Mouse (Mus musculus) MEL (cell line): ENCODE data around the gene Pi4k2b.

Source experiments
- CHD1 ChIP-seq: IDR thresholded peaks from 2 replicates; pipeline ENCODE4 v1.6.1; 2012; ENCODE audit warnings: low read depth, mild to moderate bottlenecking, inconsistent platforms, low read length, improper control_type of control experiment
- CTCF ChIP-seq, 3 experiments: IDR thresholded peaks in 2 of 3; conservative IDR thresholded peaks in 1 of 3; 2 replicates each; pipeline ENCODE4 v1.5.1; 2011 to 2012; ENCODE audit warnings: low read length in 3 of 3, low read depth in 2 of 3, mild to moderate bottlenecking in 2 of 3, improper control_type of control experiment in 1 of 3, inconsistent platforms in 1 of 3, mixed read lengths in 1 of 3, moderate library complexity in 1 of 3; ENCODE audit not compliant: control insufficient read depth in 1 of 3, insufficient read depth in 1 of 3, poor library complexity in 1 of 3, severe bottlenecking in 1 of 3
- POLR2A ChIP-seq, 2 experiments: IDR thresholded peaks; 2 replicates each; pipeline ENCODE4 v1.6.1; 2011 to 2012; ENCODE audit warnings: low read length in 2 of 2, mild to moderate bottlenecking in 2 of 2, control low read depth in 1 of 2, improper control_type of control experiment in 1 of 2, low read depth in 1 of 2, moderate library complexity in 1 of 2; ENCODE audit not compliant: control insufficient read depth in 1 of 2, insufficient read depth in 1 of 2, poor library complexity in 1 of 2
- SMC3 ChIP-seq: IDR thresholded peaks from 2 replicates; pipeline ENCODE4 v1.6.1; 2011; ENCODE audit warnings: low read depth, low read length, improper control_type of control experiment
- USF1 ChIP-seq: IDR thresholded peaks from 2 replicates; pipeline ENCODE4 v1.6.1; 2014; ENCODE audit warnings: low read depth, mild to moderate bottlenecking, inconsistent platforms, low read length, improper control_type of control experiment, moderate library complexity

GRCm38 (mm10) chr5:52754196-52754595 is 12.8 kb downstream of the Pi4k2b start:
- TF ChIP-seq POLR2A (IDR thresholded peaks at IDR 0.05; ENCODE audit: control insufficient read depth in 1 of 2, insufficient read depth in 1 of 2, low read depth in 1 of 2, low read length in 2 of 2, poor library complexity in 1 of 2) = no peak
- TF ChIP-seq SMC3 = no peak
- no peak for TF ChIP-seq CTCF (IDR thresholded peaks at IDR 0.05 in 2 of 3, conservative IDR thresholded peaks at IDR 0.05 in 1 of 3; ENCODE audit: control insufficient read depth in 1 of 3, insufficient read depth in 1 of 3, low read depth in 2 of 3, low read length in 3 of 3, poor library complexity in 1 of 3, severe bottlenecking in 1 of 3)
- TF ChIP-seq CHD1 = no peak
- no peak for TF ChIP-seq USF1
